7 mouse cellular contexts compared by ENCODE assay signal in the genomic region with DNA sequence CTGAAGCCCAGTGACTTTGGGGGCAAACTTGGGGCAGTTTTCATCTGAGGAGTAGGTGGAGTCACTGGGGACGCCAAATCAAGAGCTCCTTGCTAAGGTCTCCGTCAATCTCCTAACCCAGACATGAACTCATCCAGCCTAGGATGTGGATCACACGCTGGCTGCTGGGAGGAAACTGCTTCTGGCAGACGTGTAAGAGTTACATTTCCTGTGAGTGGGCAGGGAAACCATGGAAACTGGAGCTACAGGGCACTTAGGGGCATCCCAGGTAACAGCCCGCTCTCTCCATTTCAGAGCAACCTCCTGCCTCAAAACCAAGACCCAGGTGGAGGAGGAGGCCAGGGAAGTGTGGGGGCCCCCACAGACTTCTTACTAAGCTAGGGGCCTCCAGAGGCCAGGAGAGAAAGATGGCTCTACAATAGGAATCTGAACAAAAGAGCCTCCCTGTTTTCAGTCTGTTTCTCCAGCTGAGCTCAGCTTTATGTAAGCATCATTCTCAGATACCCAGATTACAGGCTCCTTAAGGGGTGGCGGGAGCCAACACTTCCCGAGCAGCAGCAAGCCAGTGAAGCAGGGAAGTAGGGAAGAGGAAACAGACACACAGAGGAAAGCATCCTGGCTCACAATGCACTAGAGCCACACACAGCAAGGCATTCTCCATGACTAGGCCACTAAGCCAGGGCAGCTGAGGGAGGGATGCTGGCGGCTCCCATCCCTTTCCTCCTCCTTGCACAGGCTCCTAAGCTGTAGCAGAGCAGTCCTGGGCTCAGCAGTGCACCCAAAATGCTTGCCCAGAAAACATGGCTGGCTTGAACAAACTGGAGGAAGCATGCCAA.
A peak's percentile ranks its signal among the peaks of the same experiment; 100 is the strongest.
DNase-seq lines count a peak whose midpoint lies in the region; ATAC-seq lines count a peak whose summit lies in the region.

No protein-coding gene starts in this region.

- peak; percentile 31 for DNase-seq in neural tube, embryonic 11.5 days (ENCODE audit: low spot score)
- no peak for DNase-seq in neural tube, embryonic 10.5 days (ENCODE audit: extremely low spot score, low spot score)
- peak; percentile 40 for DNase-seq in embryo, embryonic 11 days
- DNase-seq in thymus, postnatal 25 days, result no peak
- DNase-seq in ovary, adult 18-20 months (ENCODE audit: low spot score), result no peak

- peaks cover 13% of the 10 kb centered on the region for H3K4me1 ChIP-seq in neural tube, embryonic 11.5 days (ENCODE audit: control insufficient read depth, insufficient read depth, low read length)
- H3K4me1 ChIP-seq in hindbrain, embryonic 13.5 days (replicated peaks), result peaks cover 40% of the 10 kb centered on the region
- peaks cover 24% of the 10 kb centered on the region for H3K4me1 ChIP-seq in midbrain, embryonic 15.5 days

- no peaks in the 10 kb centered on the region for H3K36me3 ChIP-seq in neural tube, embryonic 11.5 days (ENCODE audit: control insufficient read depth, insufficient read depth, low read length)
- no peaks in the 10 kb centered on the region for H3K36me3 ChIP-seq in hindbrain, embryonic 13.5 days
- no peaks in the 10 kb centered on the region for H3K36me3 ChIP-seq in midbrain, embryonic 15.5 days (replicated peaks)

- H3K4me3 ChIP-seq in neural tube, embryonic 11.5 days (ENCODE audit: low read depth, low read length), result no peak overlapping the region
- no peak overlapping the region for H3K4me3 ChIP-seq in hindbrain, embryonic 13.5 days
- no peak overlapping the region for H3K4me3 ChIP-seq in midbrain, embryonic 15.5 days

- H3K9me3 ChIP-seq in neural tube, embryonic 11.5 days (ENCODE audit: control insufficient read depth, low read length), result no peaks in the 10 kb centered on the region
- H3K9me3 ChIP-seq in hindbrain, embryonic 13.5 days, result no peaks in the 10 kb centered on the region
- no peaks in the 10 kb centered on the region for H3K9me3 ChIP-seq in midbrain, embryonic 15.5 days

- H3K4me2 ChIP-seq in neural tube, embryonic 11.5 days (ENCODE audit: low read depth), result no peak overlapping the region
- no peak overlapping the region for H3K4me2 ChIP-seq in hindbrain, embryonic 13.5 days
- H3K4me2 ChIP-seq in midbrain, embryonic 15.5 days, result no peak overlapping the region

- H3K27ac ChIP-seq in neural tube, embryonic 11.5 days (ENCODE audit: low read depth, low read length), result peak overlapping the region; percentile 34; the same call in 1 of the 2 replicates
- H3K27ac ChIP-seq in hindbrain, embryonic 13.5 days, result peak overlapping the region; percentile 83
- peak overlapping the region; percentile 68 for H3K27ac ChIP-seq in midbrain, embryonic 15.5 days

- 42% methylated on average over 8 of the region's 8 CpGs for WGBS in neural tube, embryonic 11.5 days
- 28% methylated on average over 8 of the region's 8 CpGs for WGBS in hindbrain, embryonic 13.5 days
- WGBS in midbrain, embryonic 15.5 days, result 26% methylated on average over 8 of the region's 8 CpGs

- H3K9ac ChIP-seq in neural tube, embryonic 11.5 days (ENCODE audit: low read length), result no peak overlapping the region
- peak overlapping the region; percentile 35 for H3K9ac ChIP-seq in hindbrain, embryonic 13.5 days
- H3K9ac ChIP-seq in midbrain, embryonic 15.5 days, result peak overlapping the region; percentile 16; the same call in 1 of the 2 replicates

- ATAC-seq in neural tube, embryonic 11.5 days (ENCODE audit: insufficient read depth, low FRiP score, low TSS enrichment), result no peak
- ATAC-seq in hindbrain, embryonic 13.5 days (ENCODE audit: low FRiP score), result peak; percentile 62
- peak; percentile 53 for ATAC-seq in midbrain, embryonic 15.5 days (replicated peaks)

- no peaks in the 10 kb centered on the region for H3K27me3 ChIP-seq in neural tube, embryonic 11.5 days (ENCODE audit: control insufficient read depth, insufficient read depth, low read length)
- no peaks in the 10 kb centered on the region for H3K27me3 ChIP-seq in hindbrain, embryonic 13.5 days
- no peaks in the 10 kb centered on the region for H3K27me3 ChIP-seq in midbrain, embryonic 15.5 days (replicated peaks)

Comparison
In these comparisons a context has a peak if more than half of its experiments do, and no peak if none do; other contexts are left out.
1. DNase-seq: peak in neural tube, embryonic 11.5 days (single experiment) and embryo, embryonic 11 days (single experiment); none in neural tube, embryonic 10.5 days (single experiment), thymus, postnatal 25 days (single experiment) and ovary, adult 18-20 months (single experiment).
2. Peak in every context shown above with its lines, with median percentiles within 50 percentile points of each other: H3K27ac ChIP-seq.